In genomic region chr2:172549371-172550155, GRCm38 (mm10) we compare ENCODE assay signal across 7 mouse cellular contexts. TPM values are rescaled to one million over a fixed set of nuclear protein-coding genes. Genes with fewer than 3 reads are reported as not detected.
A peak's percentile ranks its signal among the peaks of the same experiment; 100 is the strongest.
DNase-seq lines count a peak whose midpoint lies in the region; ATAC-seq lines count a peak whose summit lies in the region.

Tfap2c (plus strand) TSS chr2:172549593.

- no peaks in the 10 kb centered on the region for H3K9me3 ChIP-seq in forebrain, embryonic 16.5 days (ENCODE audit: control insufficient read depth, low read length)
- H3K9me3 ChIP-seq in midbrain, embryonic 11.5 days (ENCODE audit: control insufficient read depth, low read length), result no peaks in the 10 kb centered on the region

- H3K27ac ChIP-seq in forebrain, embryonic 16.5 days (ENCODE audit: low read length), result no peak within 1 kb of the TSS
- H3K27ac ChIP-seq in midbrain, embryonic 11.5 days (ENCODE audit: low read depth, low read length), result no peak within 1 kb of the TSS

- H3K4me3 ChIP-seq in forebrain, embryonic 16.5 days (replicated peaks; ENCODE audit: low read length), result peak within 1 kb of the TSS; percentile 45
- peak within 1 kb of the TSS; percentile 29 for H3K4me3 ChIP-seq in midbrain, embryonic 11.5 days (ENCODE audit: low read depth, low read length)

- H3K4me2 ChIP-seq in forebrain, embryonic 16.5 days (ENCODE audit: low read length), result peak within 1 kb of the TSS; percentile 72
- peak within 1 kb of the TSS; percentile 43 for H3K4me2 ChIP-seq in midbrain, embryonic 11.5 days

- no peaks in the 10 kb centered on the region for H3K36me3 ChIP-seq in forebrain, embryonic 16.5 days (ENCODE audit: control insufficient read depth, insufficient read depth)
- no peaks in the 10 kb centered on the region for H3K36me3 ChIP-seq in midbrain, embryonic 11.5 days (ENCODE audit: control insufficient read depth, insufficient read depth, low read length)

- DNase-seq in thymus, postnatal 4 days, result peak; percentile 42
- DNase-seq in thymus, postnatal 0 days (ENCODE audit: low spot score), result no peak
- DNase-seq in kidney, postnatal 14 days, result peak; percentile 42
- peak; percentile 93 for DNase-seq in midbrain, embryonic 11.5 days (ENCODE audit: low spot score, missing footprints)
- DNase-seq in layer of hippocampus, adult 8-10 months (ENCODE audit: low spot score in 2 of 2), result no peak

- H3K4me1 ChIP-seq in forebrain, embryonic 16.5 days (replicated peaks; ENCODE audit: control insufficient read depth, insufficient read depth, low read length), result peaks cover 55% of the 10 kb centered on the region
- H3K4me1 ChIP-seq in midbrain, embryonic 11.5 days (ENCODE audit: control insufficient read depth, insufficient read depth, low read length), result peaks cover 33% of the 10 kb centered on the region

- peak; percentile 81 for ATAC-seq in forebrain, embryonic 16.5 days
- ATAC-seq in midbrain, embryonic 11.5 days (ENCODE audit: low FRiP score), result peak; percentile 58
- ATAC-seq in frontal cortex, adult (ENCODE audit: low TSS enrichment), result no peak

- peaks cover 52% of the 10 kb centered on the region for H3K27me3 ChIP-seq in forebrain, embryonic 16.5 days (replicated peaks; ENCODE audit: control insufficient read depth, insufficient read depth, low read length)
- peaks cover 98% of the 10 kb centered on the region for H3K27me3 ChIP-seq in midbrain, embryonic 11.5 days (ENCODE audit: control insufficient read depth, insufficient read depth, low read length)

- peak within 1 kb of the TSS; percentile 47 for H3K9ac ChIP-seq in forebrain, embryonic 16.5 days (replicated peaks; ENCODE audit: low read depth, low read length)
- no peak within 1 kb of the TSS for H3K9ac ChIP-seq in midbrain, embryonic 11.5 days (ENCODE audit: low read length)

- under 1% methylated on average over 69 of the region's 70 CpGs for WGBS in forebrain, embryonic 16.5 days
- WGBS in midbrain, embryonic 11.5 days, result 1% methylated on average over 70 of the region's 70 CpGs

RNA-seq across cellular contexts. Expression of gene Tfap2c, which starts in this region (rescaled TPM):
- 0.93 and 0.98 TPM in 2 replicates for polyA plus RNA-seq in thymus, postnatal 0 days (2015; fragmentation: Nextera tagmentation; extraction: Ambion mirVana)
- polyA plus RNA-seq in forebrain, embryonic 16.5 days (2015; fragmentation: Nextera tagmentation; extraction: Ambion mirVana), result 22.3 and 28.5 TPM in 2 replicates
- 2.8 and 4.5 TPM in 2 replicates for polyA plus RNA-seq in midbrain, embryonic 11.5 days (2014; fragmentation: Nextera tagmentation; extraction: Ambion mirVana)
- total RNA-seq in layer of hippocampus, adult 8-10 months (2022), result under 1 TPM in 1 of 4 experiments, not detected in 3; 0.11 TPM

Comparison
In these comparisons a context has a peak if more than half of its experiments do, and no peak if none do; other contexts are left out.
1. DNase-seq: peak in thymus, postnatal 4 days (single experiment), kidney, postnatal 14 days (single experiment) and midbrain, embryonic 11.5 days (single experiment); none in thymus, postnatal 0 days (single experiment) and layer of hippocampus, adult 8-10 months (0 of 2).